ENCODE assay signal across 10 mouse cellular contexts in genomic region chr6:91546241-91546884, GRCm38 (mm10). TPM values are rescaled to one million over a fixed set of nuclear protein-coding genes. Genes with fewer than 3 reads are reported as not detected.
DNase-seq lines count a peak whose midpoint lies in the region; ATAC-seq and TF ChIP-seq lines count a peak whose summit lies in the region.
"Had no signal": no experiment of that assay in that cellular context is flagged by ENCODE, and none has a peak within 500 bp of the region (broad histone marks: within the 10 kb centered on the region; RNA-seq: fewer than 3 reads in every experiment).

No protein-coding gene starts in this region.

- H3K36me3 ChIP-seq in heart, adult 2 months (ENCODE audit: control insufficient read depth, insufficient read depth, low read length), result no peaks in the 10 kb centered on the region
- H3K36me3 ChIP-seq in lung, embryonic 15.5 days, result no peaks in the 10 kb centered on the region

- WGBS in heart, adult 2 months, result 6% methylated on average over 9 of the region's 9 CpGs
- 15% methylated on average over 9 of the region's 9 CpGs for WGBS in lung, embryonic 15.5 days

- DNase-seq in gastrocnemius, adult 2 months, result no peak
- no peak for DNase-seq in gastrocnemius, postnatal 10 days
- DNase-seq in heart, adult 2 months, result peak; percentile 50 to 82
- peak; percentile 58 to 66 for DNase-seq in heart, postnatal 36 days
- DNase-seq in spleen, postnatal 4 days (ENCODE audit: low spot score in 2 of 2), result no peak
- DNase-seq in right cerebral cortex, adult 18-20 months, result no peak
- DNase-seq: adrenal gland, postnatal 14 days; cerebellum, adult 8-10 months had no signal

- no peak for TF ChIP-seq CTCF in gastrocnemius, adult 2 months (IDR thresholded peaks at IDR 0.05)
- no peak for TF ChIP-seq CTCF in heart, adult 2 months (IDR thresholded peaks at IDR 0.05)

- no peaks in the 10 kb centered on the region for H3K9me3 ChIP-seq in lung, embryonic 15.5 days

- TF ChIP-seq POLR2A in heart, adult 2 months (IDR thresholded peaks at IDR 0.05; ENCODE audit: insufficient read depth, low read depth, low read length), result 0 out of 2 replicates have a peak, but pooled peaks have one; percentile 32

- no peak overlapping the region for H3K9ac ChIP-seq in heart, adult 2 months (ENCODE audit: low read depth, low read length)
- no peak overlapping the region for H3K9ac ChIP-seq in lung, embryonic 15.5 days

- peak overlapping the region; percentile 12; the same call in 1 of the 2 replicates for H3K4me2 ChIP-seq in lung, embryonic 15.5 days

- ATAC-seq in lung, embryonic 15.5 days (ENCODE audit: borderline replicate concordance, extremely low read depth, low FRiP score, low TSS enrichment), result peak; percentile 54
- no peak for ATAC-seq in activated CD4-positive, CD25-positive, alpha-beta regulatory T cell, adult 4 months

- TF ChIP-seq EP300 in heart, adult 2 months (IDR thresholded peaks at IDR 0.05; ENCODE audit: insufficient read depth, low read depth, low read length), result peak; percentile 91

- H3K79me2 ChIP-seq in heart, adult 2 months (replicated peaks; ENCODE audit: control insufficient read depth, insufficient read depth, low read length), result no peaks in the 10 kb centered on the region

- no peaks in the 10 kb centered on the region for H3K27me3 ChIP-seq in heart, adult 2 months (ENCODE audit: control insufficient read depth, insufficient read depth, low read length)
- H3K27me3 ChIP-seq in lung, embryonic 15.5 days, result 0 out of 2 replicates have a peak, but pooled peaks cover 4% of the 10 kb centered on the region

- peak overlapping the region; percentile 72 for H3K27ac ChIP-seq in gastrocnemius, adult 2 months
- peak overlapping the region; percentile 65 for H3K27ac ChIP-seq in heart, adult 2 months
- no peak overlapping the region for H3K27ac ChIP-seq in lung, embryonic 15.5 days

- intact Hi-C loops in gastrocnemius, adult 2 months (cut with DNase I), result no loop called here
- intact Hi-C loops in heart, adult 2 months (cut with DNase I), result loop anchor here (1.0 kb wide), 1 partner anchor 18 kb away; no protein-coding TSS in a partner anchor
- intact Hi-C loops in heart, postnatal 36 days (cut with DNase I), result loop anchor here (2.0 kb wide), 1 partner anchor 18 kb away; no protein-coding TSS in a partner anchor

- peaks cover 12% of the 10 kb centered on the region for H3K4me1 ChIP-seq in heart, adult 2 months (ENCODE audit: control insufficient read depth, insufficient read depth, low read length)
- H3K4me1 ChIP-seq in lung, embryonic 15.5 days, result peaks cover 20% of the 10 kb centered on the region

- H3K4me3 ChIP-seq in gastrocnemius, adult 2 months, result peak overlapping the region; percentile 19; the same call in 1 of the 2 replicates
- H3K4me3 ChIP-seq in heart, adult 2 months, result no peak overlapping the region
- H3K4me3 ChIP-seq in lung, embryonic 15.5 days, result no peak overlapping the region

RNA-seq across cellular contexts. Expression of gene Lsm3, which starts 30.6 kb away (rescaled TPM):
- total RNA-seq in gastrocnemius, adult 2 months (2021), result 10 to 100 TPM; 22.7 to 37.0 TPM
- 10 to 100 TPM; 55.2 to 57.3 TPM for total RNA-seq in gastrocnemius, postnatal 10 days (2021)
- total RNA-seq in heart, adult 2 months (2021), result 10 to 100 TPM; 55.8 to 59.7 TPM
- 31.0 and 50.3 TPM in 2 replicates for polyA plus RNA-seq in heart, adult 2 months (2012; rRNA removed)
- total RNA-seq in heart, postnatal 36 days (2021), result 10 to 100 TPM; 53.8 to 55.3 TPM
- polyA plus RNA-seq in lung, embryonic 15.5 days (2015; fragmentation: Nextera tagmentation; extraction: Ambion mirVana), result 272 and 305 TPM in 2 replicates
- 100 to 1,000 TPM; 144 to 175 TPM for polyA plus RNA-seq in activated CD4-positive, CD25-positive, alpha-beta regulatory T cell, adult 4 months (2017; shearing (Covaris generic))

RNA-seq across cellular contexts. Expression of gene Xpc, which starts 30.7 kb away (rescaled TPM):
- total RNA-seq in gastrocnemius, adult 2 months (2021), result 1 to 10 TPM; 7.6 to 8.3 TPM
- total RNA-seq in gastrocnemius, postnatal 10 days (2021), result 1 to 10 TPM; 5.9 to 8.4 TPM
- 10 to 100 TPM in 1 of 2 experiments, 1 to 10 TPM in 1; 9.3 to 10.7 TPM for total RNA-seq in heart, adult 2 months (2021)
- 5.6 and 7.7 TPM in 2 replicates for polyA plus RNA-seq in heart, adult 2 months (2012; rRNA removed)
- total RNA-seq in heart, postnatal 36 days (2021), result 10 to 100 TPM; 10.8 to 12.8 TPM
- polyA plus RNA-seq in lung, embryonic 15.5 days (2015; fragmentation: Nextera tagmentation; extraction: Ambion mirVana), result 16.4 and 17.2 TPM in 2 replicates
- 10 to 100 TPM; 12.2 to 14.8 TPM for polyA plus RNA-seq in activated CD4-positive, CD25-positive, alpha-beta regulatory T cell, adult 4 months (2017; shearing (Covaris generic))

Comparison
In these comparisons a context has a peak if more than half of its experiments do, and no peak if none do; other contexts are left out.
1. DNase-seq: peak in heart, adult 2 months (2 of 2) and heart, postnatal 36 days (2 of 2); none in gastrocnemius, adult 2 months (single experiment), gastrocnemius, postnatal 10 days (single experiment), spleen, postnatal 4 days (0 of 2) and right cerebral cortex, adult 18-20 months (single experiment).